ENCODE assay signal across 27 mouse cellular contexts in the genomic region with DNA sequence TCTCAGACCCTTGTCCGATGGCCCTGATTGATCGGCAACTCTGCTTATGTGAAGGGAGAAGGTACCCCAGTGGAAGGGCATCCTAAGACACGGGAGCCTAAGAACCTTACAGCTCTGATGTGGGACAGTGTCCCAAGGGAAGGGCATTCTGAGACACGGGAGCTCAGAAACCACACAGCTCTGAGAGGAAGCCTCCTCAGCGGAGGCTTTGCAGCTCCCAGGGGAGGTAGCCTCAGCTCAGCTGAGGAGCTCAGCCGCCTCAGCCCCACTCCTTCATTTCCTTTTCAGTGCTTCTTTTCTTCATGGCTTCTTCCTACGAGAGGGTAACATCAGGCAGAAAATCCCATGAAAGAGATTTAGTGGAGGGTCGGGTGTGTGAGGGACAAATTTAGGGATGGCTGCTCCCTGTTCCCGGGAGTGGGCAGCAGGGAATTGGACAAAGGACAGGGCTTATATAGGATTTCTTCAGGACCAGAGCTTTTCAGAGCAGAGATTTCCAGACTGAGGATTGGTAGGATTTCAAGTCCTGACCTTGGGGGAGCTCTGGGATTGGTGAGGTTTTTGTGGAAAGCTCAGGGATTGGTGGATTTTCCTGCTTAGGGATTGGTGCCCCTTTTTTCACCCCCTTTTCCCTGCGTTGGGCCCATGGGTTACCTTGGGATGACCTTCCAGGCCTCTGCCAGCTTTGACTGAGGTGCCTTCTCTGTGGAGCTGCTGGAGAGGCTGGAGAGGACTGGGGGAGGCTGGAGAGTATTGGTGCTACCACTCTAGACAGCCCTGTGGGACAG. TPM values are rescaled to one million over a fixed set of nuclear protein-coding genes. Genes with fewer than 3 reads are reported as not detected.
DNase-seq lines count a peak whose midpoint lies in the region; ATAC-seq and TF ChIP-seq lines count a peak whose summit lies in the region.
"Had no signal": no experiment of that assay in that cellular context is flagged by ENCODE, and none has a peak within 500 bp of the region (broad histone marks: within the 10 kb centered on the region; RNA-seq: fewer than 3 reads in every experiment).

No protein-coding gene starts in this region.

- no peak overlapping the region for H3K9ac ChIP-seq in forebrain, embryonic 16.5 days (replicated peaks; ENCODE audit: low read depth, low read length)
- H3K9ac ChIP-seq: embryonic facial prominence, embryonic 12.5 days; embryonic facial prominence, embryonic 15.5 days; heart, embryonic 13.5 days; hindbrain, embryonic 14.5 days had no signal

- no peak overlapping the region for H3K4me3 ChIP-seq in gastrocnemius, adult 2 months
- H3K4me3 ChIP-seq in forebrain, embryonic 16.5 days (replicated peaks; ENCODE audit: low read length) = no peak overlapping the region
- H3K4me3 ChIP-seq: embryonic facial prominence, embryonic 12.5 days; embryonic facial prominence, embryonic 15.5 days; heart, embryonic 10.5 days; heart, embryonic 13.5 days had no signal

- 84% methylated on average over 10 of the region's 10 CpGs for WGBS in forebrain, embryonic 16.5 days

- ATAC-seq in forebrain, embryonic 16.5 days = no peak
- ATAC-seq: forebrain, embryonic 14.5 days; hindbrain, postnatal 0 days; inflammation-experienced regulatory T-cells, adult 6 months; intestine, embryonic 16.5 days had no signal

- TF ChIP-seq CTCF in gastrocnemius, adult 2 months (IDR thresholded peaks at IDR 0.05) = no peak

- H3K27me3 ChIP-seq in splenic B cell, adult 2 months (ENCODE audit: control insufficient read depth, insufficient read depth, low read length, poor library complexity, severe bottlenecking) = no peaks in the 10 kb centered on the region
- no peaks in the 10 kb centered on the region for H3K27me3 ChIP-seq in forebrain, embryonic 16.5 days (replicated peaks; ENCODE audit: control insufficient read depth, insufficient read depth, low read length)
- H3K27me3 ChIP-seq: embryonic facial prominence, embryonic 12.5 days; embryonic facial prominence, embryonic 15.5 days; heart, embryonic 13.5 days had no signal

- DNase-seq in gastrocnemius, adult 2 months = peak; percentile 6
- DNase-seq in gastrocnemius, postnatal 4 days (ENCODE audit: low spot score in 2 of 2) = no peak
- peak; percentile 20 to 21 for DNase-seq in B cell, adult 2 months
- DNase-seq in ES-CJ7 (ENCODE audit: low read depth, low spot score) (peak; percentile 54), MN1 (ENCODE audit: low spot score) (no peak)
- DNase-seq in splenic B cell, adult 2 months (ENCODE audit: low read depth, low spot score) = peak; percentile 18
- DNase-seq in c-Kit-positive CD71-positive TER-119-positive erythroid progenitor cells, embryonic 14.5 days (ENCODE audit: low spot score) = no peak
- DNase-seq: cerebellum, adult 18-20 months; cerebellum, adult 9-10 months; gastrocnemius, postnatal 10 days; gastrocnemius, postnatal 36 days; heart, adult 18-20 months; heart, postnatal 14 days; heart, postnatal 4 days; kidney, adult 18-20 months had no signal

- H3K27ac ChIP-seq in gastrocnemius, adult 2 months = no peak overlapping the region
- no peak overlapping the region for H3K27ac ChIP-seq in forebrain, embryonic 16.5 days (ENCODE audit: low read length)
- H3K27ac ChIP-seq: embryonic facial prominence, embryonic 12.5 days; embryonic facial prominence, embryonic 15.5 days; heart, embryonic 10.5 days; heart, embryonic 13.5 days; hindbrain, embryonic 14.5 days; hindbrain, postnatal 0 days had no signal

- no peaks in the 10 kb centered on the region for H3K4me1 ChIP-seq in forebrain, embryonic 16.5 days (replicated peaks; ENCODE audit: control insufficient read depth, insufficient read depth, low read length)
- H3K4me1 ChIP-seq: embryonic facial prominence, embryonic 12.5 days; embryonic facial prominence, embryonic 15.5 days had no signal

- intact Hi-C loops in gastrocnemius, adult 2 months (cut with DNase I) = no loop called here

- peaks cover 2% of the 10 kb centered on the region; the same call in 1 of the 2 replicates for H3K36me3 ChIP-seq in splenic B cell, adult 2 months (ENCODE audit: control insufficient read depth, insufficient read depth, low read length, poor library complexity, severe bottlenecking)
- H3K36me3 ChIP-seq in forebrain, embryonic 16.5 days (ENCODE audit: control insufficient read depth, insufficient read depth) = peaks cover 16% of the 10 kb centered on the region

- H3K4me2 ChIP-seq in forebrain, embryonic 16.5 days (ENCODE audit: low read length) = no peak overlapping the region
- H3K4me2 ChIP-seq: embryonic facial prominence, embryonic 12.5 days; embryonic facial prominence, embryonic 15.5 days; heart, embryonic 13.5 days; hindbrain, embryonic 14.5 days had no signal

- H3K9me3 ChIP-seq in forebrain, embryonic 16.5 days (ENCODE audit: control insufficient read depth, low read length) = no peaks in the 10 kb centered on the region
- H3K9me3 ChIP-seq: embryonic facial prominence, embryonic 12.5 days; embryonic facial prominence, embryonic 15.5 days; G1E; heart, embryonic 10.5 days; heart, embryonic 13.5 days had no signal

RNA-seq across cellular contexts. Expression of gene Mkrn2os, which starts 9.9 kb away (rescaled TPM):
- under 1 TPM in 1 of 2 experiments, not detected in 1; 0.15 TPM for total RNA-seq in gastrocnemius, adult 2 months (2021)
- under 1 TPM; 0.26 to 0.29 TPM for total RNA-seq in gastrocnemius, postnatal 4 days (2021)
- polyA plus RNA-seq in forebrain, embryonic 16.5 days (2015; fragmentation: Nextera tagmentation; extraction: Ambion mirVana) = 0.47 and 0.67 TPM in 2 replicates
- total RNA-seq: adrenal gland, adult 18-20 months; G1E; hindbrain, postnatal 0 days had no signal
- polyA plus RNA-seq: G1E had no signal

RNA-seq across cellular contexts. Expression of gene Mkrn2, which starts 19.2 kb away (rescaled TPM):
- total RNA-seq in gastrocnemius, adult 2 months (2021) = 10 to 100 TPM; 45.9 to 52.0 TPM
- total RNA-seq in gastrocnemius, postnatal 4 days (2021) = 10 to 100 TPM; 38.2 to 40.9 TPM
- polyA plus RNA-seq in forebrain, embryonic 16.5 days (2015; fragmentation: Nextera tagmentation; extraction: Ambion mirVana) = 42.7 and 45.6 TPM in 2 replicates

RNA-seq across cellular contexts. Expression of gene Tsen2, which starts 38.1 kb away (rescaled TPM):
- total RNA-seq in gastrocnemius, adult 2 months (2021) = 1 to 10 TPM; 5.8 to 8.2 TPM
- 10 to 100 TPM; 14.7 to 18.7 TPM for total RNA-seq in gastrocnemius, postnatal 4 days (2021)
- 42.8 and 44.2 TPM in 2 replicates for polyA plus RNA-seq in forebrain, embryonic 16.5 days (2015; fragmentation: Nextera tagmentation; extraction: Ambion mirVana)

Comparison
In these comparisons a context has a peak if more than half of its experiments do, and no peak if none do; other contexts are left out.
1. DNase-seq: peak in gastrocnemius, adult 2 months (single experiment), B cell, adult 2 months (2 of 2), ES-CJ7 (single experiment) and splenic B cell, adult 2 months (single experiment); none in gastrocnemius, postnatal 4 days (0 of 2), c-Kit-positive CD71-positive TER-119-positive erythroid progenitor cells, embryonic 14.5 days (single experiment) and MN1 (single experiment).